Comparison of ENCODE assay signal across 12 mouse cellular contexts in the genomic region with DNA sequence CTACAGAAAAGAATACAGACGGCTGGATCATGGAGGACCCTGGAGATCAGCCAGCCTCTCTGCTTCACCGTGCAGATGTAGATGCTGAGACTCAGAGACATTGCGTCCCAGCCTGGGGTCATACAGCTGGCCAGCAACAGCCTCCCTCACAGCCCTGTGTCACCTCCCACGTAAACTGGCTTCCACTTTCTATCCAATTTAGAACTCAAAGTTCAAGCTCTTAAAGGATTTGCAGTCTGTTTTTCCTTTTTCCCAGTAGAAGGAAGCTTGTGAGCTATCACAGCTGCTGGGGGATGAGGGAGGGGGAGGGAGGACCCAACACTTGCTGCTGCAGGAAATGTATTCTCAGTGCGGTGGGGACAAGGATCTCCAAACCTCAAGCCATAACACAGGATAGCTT. TPM values are rescaled to one million over a fixed set of nuclear protein-coding genes. Genes with fewer than 3 reads are reported as not detected.
DNase-seq lines count a peak whose midpoint lies in the region; ATAC-seq and TF ChIP-seq lines count a peak whose summit lies in the region.
"Had no signal": no experiment of that assay in that cellular context is flagged by ENCODE, and none has a peak within 500 bp of the region (broad histone marks: within the 10 kb centered on the region; RNA-seq: fewer than 3 reads in every experiment).

No protein-coding gene starts in this region.

- peak overlapping the region; percentile 68 for H3K27ac ChIP-seq in brown adipose tissue, adult 24 weeks (replicated peaks; ENCODE audit: low read depth, low read length)
- H3K27ac ChIP-seq in kidney, adult 2 months (ENCODE audit: insufficient read depth, low read depth, low read length), result peak overlapping the region; percentile 74; the same call in 1 of the 2 replicates
- H3K27ac ChIP-seq in hindbrain, postnatal 0 days, result no peak overlapping the region
- H3K27ac ChIP-seq: liver, embryonic 15.5 days; neural tube, embryonic 13.5 days had no signal

- no peaks in the 10 kb centered on the region for H3K36me3 ChIP-seq in kidney, adult 2 months (ENCODE audit: control insufficient read depth, insufficient read depth, low read length)
- H3K36me3 ChIP-seq in hindbrain, postnatal 0 days (ENCODE audit: insufficient read depth, low read length), result no peaks in the 10 kb centered on the region
- H3K36me3 ChIP-seq: liver, embryonic 15.5 days; neural tube, embryonic 13.5 days had no signal

- no peak overlapping the region for H3K4me3 ChIP-seq in brown adipose tissue, adult 24 weeks (ENCODE audit: insufficient read depth, low read depth, low read length)
- no peak overlapping the region for H3K4me3 ChIP-seq in kidney, adult 2 months (ENCODE audit: insufficient read depth, low read depth, low read length)
- H3K4me3 ChIP-seq in hindbrain, postnatal 0 days (ENCODE audit: low read length), result no peak overlapping the region
- H3K4me3 ChIP-seq: liver, embryonic 15.5 days; neural tube, embryonic 13.5 days had no signal

- no peak overlapping the region for H3K4me2 ChIP-seq in hindbrain, postnatal 0 days (ENCODE audit: low read depth, low read length)
- H3K4me2 ChIP-seq: liver, embryonic 15.5 days; neural tube, embryonic 13.5 days had no signal

- H3K9me3 ChIP-seq in hindbrain, postnatal 0 days (ENCODE audit: low read length), result no peaks in the 10 kb centered on the region
- H3K9me3 ChIP-seq: liver, embryonic 15.5 days; neural tube, embryonic 13.5 days had no signal

- 0 out of 2 replicates have a peak, but pooled peaks cover 2% of the 10 kb centered on the region for H3K4me1 ChIP-seq in brown adipose tissue, adult 24 weeks (ENCODE audit: control insufficient read depth, insufficient read depth, insufficient read length, low read length)
- no peaks in the 10 kb centered on the region for H3K4me1 ChIP-seq in kidney, adult 2 months (ENCODE audit: control insufficient read depth, insufficient read depth, low read length)
- no peaks in the 10 kb centered on the region for H3K4me1 ChIP-seq in hindbrain, postnatal 0 days (ENCODE audit: insufficient read depth, low read length)
- H3K4me1 ChIP-seq: liver, embryonic 15.5 days; neural tube, embryonic 13.5 days had no signal

- H3K27me3 ChIP-seq in kidney, adult 2 months (replicated peaks; ENCODE audit: control insufficient read depth, insufficient read depth, low read length), result no peaks in the 10 kb centered on the region
- H3K27me3 ChIP-seq in hindbrain, postnatal 0 days (ENCODE audit: insufficient read depth, low read length), result no peaks in the 10 kb centered on the region
- H3K27me3 ChIP-seq: liver, embryonic 15.5 days; neural tube, embryonic 13.5 days had no signal

- TF ChIP-seq POLR2A in kidney, adult 2 months (IDR thresholded peaks at IDR 0.05; ENCODE audit: low read depth, low read length), result no peak

- no peak overlapping the region for H3K9ac ChIP-seq in hindbrain, postnatal 0 days (replicated peaks; ENCODE audit: low read length)
- H3K9ac ChIP-seq: liver, embryonic 15.5 days; neural tube, embryonic 13.5 days had no signal

- no peak for TF ChIP-seq CTCF in kidney, adult 2 months (conservative IDR thresholded peaks at IDR 0.05; ENCODE audit: insufficient read depth, insufficient read length, low read depth, low read length)
- TF ChIP-seq CTCF in hindbrain, postnatal 0 days (IDR thresholded peaks at IDR 0.05; ENCODE audit: low read depth), result no peak

- no peak for ATAC-seq in hindbrain, postnatal 0 days

- 34% methylated on average over 5 of the region's 5 CpGs for WGBS in kidney, adult 2 months
- 74% methylated on average over 5 of the region's 5 CpGs for WGBS in hindbrain, postnatal 0 days

- peak; percentile 14 for DNase-seq in adrenal gland, postnatal 10 days
- no peak for DNase-seq in adrenal gland, postnatal 4 days (ENCODE audit: low spot score in 2 of 2)
- peak; percentile 57 for DNase-seq in kidney, adult 2 months
- DNase-seq in lung, postnatal 14 days, result peak; percentile 48
- DNase-seq in hindbrain, postnatal 0 days (ENCODE audit: low spot score), result no peak
- no peak for DNase-seq in thymus, postnatal 4 days
- DNase-seq in embryo, embryonic 11 days, result no peak
- DNase-seq: cerebellum, adult 11 months; thymus, adult 2 months had no signal

RNA-seq across cellular contexts. Expression of a gene that starts 59.4 kb away (rescaled TPM):
- total RNA-seq in adrenal gland, postnatal 10 days (2021), result not detected
- total RNA-seq in adrenal gland, postnatal 4 days (2021), result not detected
- not detected in 2 replicates for polyA plus RNA-seq in brown adipose tissue, adult 24 weeks (2012; ENCODE audit: insufficient read depth, insufficient read length, missing spikeins)
- 0.05 TPM in 1 of 2 replicates, not detected in the other for polyA plus RNA-seq in kidney, adult 2 months (2012; rRNA removed)
- total RNA-seq in hindbrain, postnatal 0 days (2014; rRNA removed), result not detected in 2 replicates
- polyA plus RNA-seq in hindbrain, postnatal 0 days (2015; fragmentation: Nextera tagmentation; extraction: Ambion mirVana), result not detected in 2 replicates
- polyA plus RNA-seq: liver, embryonic 15.5 days; neural tube, embryonic 13.5 days had no signal

Comparison
In these comparisons a context has a peak if more than half of its experiments do, and no peak if none do; other contexts are left out.
1. DNase-seq: peak in adrenal gland, postnatal 10 days (single experiment), kidney, adult 2 months (single experiment) and lung, postnatal 14 days (single experiment); none in adrenal gland, postnatal 4 days (0 of 2), hindbrain, postnatal 0 days (single experiment), thymus, postnatal 4 days (single experiment) and embryo, embryonic 11 days (single experiment).